Mouse (Mus musculus) limb, embryonic 13.5 days (tissue): ENCODE results near the gene B3galt6. TPM values are rescaled to one million over a fixed set of nuclear protein-coding genes. Genes with fewer than 3 reads are reported as not detected.

Experiments
- ATAC-seq: fragments of 200-750 bp; cut with Nextera tagmentation; 2 replicates; pipeline ENCODE4 v1.8.0; 2017; ENCODE audit warnings: low read depth, moderate number of reproducible peaks, moderate TSS enrichment; ENCODE audit not compliant: low FRiP score
- H3K27ac ChIP-seq: fragments of 300-500 bp; sonication (generic); 2 replicates; pipeline ENCODE4 v1.5.1; 2015; ENCODE audit warnings: inconsistent platforms, mild to moderate bottlenecking, moderate library complexity
- H3K27me3 ChIP-seq: fragments of 300-500 bp; sonication (generic); 2 replicates; pipeline ENCODE4 v1.6.1; 2015; ENCODE audit warnings: mild to moderate bottlenecking, inconsistent platforms
- H3K36me3 ChIP-seq: fragments of 300-500 bp; sonication (generic); 2 replicates; pipeline ENCODE4 v1.6.1; 2015; ENCODE audit warnings: inconsistent platforms, mild to moderate bottlenecking, moderate library complexity
- H3K4me1 ChIP-seq: fragments of 300-500 bp; sonication (generic); 2 replicates; pipeline ENCODE4 v1.6.1; 2015; ENCODE audit warnings: inconsistent platforms
- H3K4me2 ChIP-seq: fragments of 300-500 bp; sonication (generic); replicated peaks from 2 replicates; pipeline ENCODE4 v1.6.1; 2015; ENCODE audit warnings: inconsistent platforms, mild to moderate bottlenecking, moderate library complexity
- H3K4me3 ChIP-seq: fragments of 300-500 bp; sonication (generic); 2 replicates; pipeline ENCODE4 v1.5.1; 2015; ENCODE audit warnings: moderate library complexity, mild to moderate bottlenecking, inconsistent platforms
- H3K9ac ChIP-seq: fragments of 300-500 bp; sonication (generic); 2 replicates; pipeline ENCODE4 v1.6.1; 2015; ENCODE audit warnings: mild to moderate bottlenecking, inconsistent platforms
- H3K9me3 ChIP-seq: fragments of 300-500 bp; sonication (generic); 2 replicates; pipeline ENCODE4 v1.6.1; 2016; ENCODE audit warnings: inconsistent platforms
- WGBS: fragments of 180-500 bp; shearing (Covaris S2); methylation state at CpG from one replicate; pipeline ENCODE4 v1.1.7; 2015; 5-methylcytosine and 5-hydroxymethylcytosine counted together
- polyA plus RNA-seq: library from polyadenylated mRNA; unstranded; fragments of >200 nt; fragmentation: Nextera tagmentation; extraction: Ambion mirVana; gene quantifications from 2 replicates; pipeline ENCODE4 v1.2.1, GENCODE M21; 2015

Gene B3galt6
- polyA plus RNA-seq, 1 experiment from 2014 or later: 17.3 TPM

DNA sequence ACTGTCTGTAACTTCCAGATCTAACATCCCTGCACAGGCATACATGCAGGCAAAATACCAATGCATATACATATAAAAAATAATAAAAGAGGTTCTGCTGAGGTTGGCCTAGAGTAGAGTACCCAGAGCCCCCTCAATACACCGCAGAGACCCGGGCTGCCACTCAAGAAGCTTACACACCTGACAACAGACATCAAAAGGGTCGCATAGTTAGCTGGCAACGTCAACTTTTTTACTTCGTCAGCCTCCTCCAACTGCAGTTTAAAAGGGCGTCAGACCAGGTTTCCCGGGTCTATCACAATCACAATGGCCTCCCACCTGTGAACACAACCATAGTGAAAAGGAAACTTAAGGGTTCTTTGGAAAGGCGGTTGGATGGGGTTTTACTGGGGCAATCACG, 31.1 kb upstream of the B3galt6 start:
- WGBS: 78% methylated on average over 9 of the region's 9 CpGs
- no peak overlapping the region for H3K9ac ChIP-seq

DNA sequence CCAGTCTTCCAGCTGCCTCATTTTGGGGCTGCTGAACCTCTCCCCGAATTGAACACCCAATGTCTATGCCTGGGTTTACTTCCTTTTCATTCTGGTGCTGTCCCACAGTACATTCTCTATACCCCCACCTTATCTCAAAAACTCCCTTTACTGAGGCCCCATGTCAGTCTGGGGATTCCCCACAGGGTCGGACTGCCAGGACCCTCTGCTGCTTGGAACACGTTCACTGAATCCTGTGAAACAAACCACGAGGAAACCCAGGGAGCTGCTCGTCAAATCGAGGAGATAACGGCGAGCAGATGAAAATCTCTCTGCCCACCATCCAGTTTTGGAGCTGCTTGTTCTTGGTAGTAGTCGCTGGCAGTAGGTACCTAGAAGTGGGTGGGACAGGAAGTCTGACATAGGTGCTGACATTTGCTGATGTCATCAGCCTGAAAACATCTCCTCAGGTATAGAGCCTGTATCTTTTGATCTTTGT, 29.5 kb upstream of the B3galt6 start:
- Histone ChIP-seq H3K9me3 (no peaks in the 10 kb centered on the region), H3K4me1 (peaks cover 8% of the 10 kb centered on the region), H3K27me3 (no peaks in the 10 kb centered on the region), H3K4me3 (no peak overlapping the region), H3K27ac (no peak overlapping the region), H3K36me3 (peaks cover 33% of the 10 kb centered on the region), H3K4me2 (no peak overlapping the region), H3K9ac (no peak overlapping the region)
- no peak for ATAC-seq
- 63% methylated on average over 9 of the region's 9 CpGs for whole genome bisulfite sequencing

More for the DNA sequence above, 31.1 kb upstream of the B3galt6 start:
- peaks cover 48% of the 10 kb centered on the region for H3K36me3 ChIP-seq
- no peak overlapping the region for H3K4me2 ChIP-seq
- H3K27me3 ChIP-seq: no peaks in the 10 kb centered on the region
- no peaks in the 10 kb centered on the region for H3K9me3 ChIP-seq
- H3K4me1 ChIP-seq: peaks cover 8% of the 10 kb centered on the region
- H3K4me3 ChIP-seq: no peak overlapping the region
- H3K27ac ChIP-seq: no peak overlapping the region
- ATAC-seq: no peak

DNA sequence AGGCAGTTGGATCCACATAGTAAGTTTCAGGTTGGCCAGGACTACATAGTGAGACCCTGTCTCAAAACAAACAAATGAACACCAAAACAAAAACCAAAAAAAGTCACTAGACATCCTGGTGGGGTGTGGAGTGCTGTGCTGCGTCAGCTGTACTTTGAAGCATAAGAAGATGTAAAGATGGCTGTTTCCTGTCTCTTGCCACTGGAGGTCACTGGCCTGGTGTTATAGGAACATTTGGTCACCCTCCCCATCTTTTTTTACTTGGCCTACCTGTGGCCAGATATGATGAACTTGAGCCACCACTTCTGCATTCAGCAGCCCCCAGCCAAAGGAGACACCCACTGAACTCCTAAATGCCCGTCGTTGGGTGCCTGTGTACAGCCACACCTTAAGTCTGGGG, 28.9 kb upstream of the B3galt6 start:
- WGBS: 72% methylated on average over 3 of the region's 3 CpGs
- no peak for ATAC-seq

DNA sequence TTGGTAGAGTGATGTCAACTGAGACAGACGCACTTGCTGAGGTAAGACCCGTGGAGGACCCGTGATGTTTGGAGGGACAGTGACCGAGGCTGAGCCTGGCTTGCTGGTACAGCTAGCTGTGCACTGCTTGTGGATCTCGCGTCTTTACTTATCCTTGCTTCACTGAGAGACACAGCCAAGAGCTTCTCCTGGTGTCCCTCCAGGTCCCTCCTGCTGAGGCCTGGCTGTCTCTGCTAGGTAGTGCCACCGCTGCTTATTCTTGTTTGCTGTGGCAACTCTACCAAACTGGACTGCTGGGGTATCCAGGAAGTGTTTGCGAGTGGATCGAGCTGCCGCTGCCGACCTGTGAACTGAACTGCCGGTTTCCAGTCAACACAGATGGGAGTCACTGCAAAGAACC, 27.3 kb upstream of the B3galt6 start:
- H3K36me3 ChIP-seq: peaks cover 24% of the 10 kb centered on the region
- no peaks in the 10 kb centered on the region for H3K9me3 ChIP-seq
- no peak for ATAC-seq
- no peak overlapping the region for H3K27ac ChIP-seq
- WGBS: 88% methylated on average over 12 of the region's 12 CpGs
- no peak overlapping the region for H3K4me3 ChIP-seq
- no peak overlapping the region for H3K9ac ChIP-seq
- no peak overlapping the region for H3K4me2 ChIP-seq
- no peaks in the 10 kb centered on the region for H3K4me1 ChIP-seq
- no peaks in the 10 kb centered on the region for H3K27me3 ChIP-seq

More for the DNA sequence above, 28.9 kb upstream of the B3galt6 start:
- peaks cover 8% of the 10 kb centered on the region for H3K4me1 ChIP-seq
- no peaks in the 10 kb centered on the region for H3K27me3 ChIP-seq
- no peak overlapping the region for H3K9ac ChIP-seq
- H3K9me3 ChIP-seq: no peaks in the 10 kb centered on the region
- no peak overlapping the region for H3K4me3 ChIP-seq
- peaks cover 30% of the 10 kb centered on the region for H3K36me3 ChIP-seq
- no peak overlapping the region for H3K4me2 ChIP-seq
- H3K27ac ChIP-seq: no peak overlapping the region

DNA sequence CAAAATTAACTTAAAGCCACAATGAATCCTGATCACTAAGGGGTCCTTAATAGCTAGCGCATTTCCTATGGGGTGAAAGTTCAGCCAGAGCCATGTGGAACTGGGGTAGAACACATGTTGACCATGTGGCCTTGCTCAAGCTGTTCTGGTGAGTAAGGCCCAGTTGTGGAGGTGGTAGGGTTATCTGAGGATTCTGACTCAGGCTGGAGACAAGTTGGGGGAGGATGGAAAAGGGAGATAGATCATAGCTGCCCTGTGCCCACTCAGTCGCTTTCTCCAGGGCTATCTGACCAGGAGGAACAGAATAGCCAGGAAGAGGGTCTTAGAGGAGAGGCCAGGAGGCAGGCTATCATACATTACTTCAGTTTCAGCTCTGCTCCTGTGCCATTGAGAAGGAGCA, 22.0 kb upstream of the B3galt6 start:
- no peaks in the 10 kb centered on the region for H3K9me3 ChIP-seq
- no peak overlapping the region for H3K4me2 ChIP-seq
- H3K4me3 ChIP-seq: no peak overlapping the region
- H3K27me3 ChIP-seq: no peaks in the 10 kb centered on the region
- WGBS: 78% methylated on average over 2 of the region's 2 CpGs
- no peaks in the 10 kb centered on the region for H3K4me1 ChIP-seq
- no peak overlapping the region for H3K27ac ChIP-seq
- no peak overlapping the region for H3K9ac ChIP-seq
- no peak for ATAC-seq
- peaks cover 54% of the 10 kb centered on the region for H3K36me3 ChIP-seq

DNA sequence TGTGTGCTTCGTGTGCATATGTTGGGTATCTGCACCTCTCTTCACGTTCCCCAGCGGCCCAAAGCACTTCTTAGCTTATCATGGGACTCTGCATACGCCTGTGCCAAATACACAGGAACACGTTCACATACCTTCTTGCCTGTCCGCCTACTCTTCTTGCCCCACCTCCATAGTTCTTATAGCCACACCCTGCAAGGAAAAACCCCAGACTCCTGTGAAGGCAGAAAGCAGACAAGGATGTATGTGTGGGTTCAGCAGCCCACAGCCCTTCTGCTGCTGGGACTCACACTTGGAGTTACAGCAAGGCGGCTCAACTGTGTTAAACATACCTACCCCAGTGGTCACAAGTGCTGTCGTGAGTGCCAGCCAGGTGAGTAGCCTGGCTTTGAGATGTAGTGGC, 21.2 kb upstream of the B3galt6 start, which contains the start of gene Tnfrsf4:
TSS of gene Tnfrsf4 (plus strand) at position 207 of the 400 bp plus-strand sequence.
- Histone ChIP-seq H3K36me3 (peaks cover 61% of the 10 kb centered on the region), H3K4me3 (no peak within 1 kb of the TSS), H3K9me3 (no peaks in the 10 kb centered on the region), H3K4me1 (no peaks in the 10 kb centered on the region), H3K9ac (no peak within 1 kb of the TSS), H3K27ac (no peak within 1 kb of the TSS), H3K27me3 (no peaks in the 10 kb centered on the region), H3K4me2 (no peak within 1 kb of the TSS)
- 86% methylated on average over 8 of the region's 8 CpGs for WGBS
- ATAC-seq: no peak

DNA sequence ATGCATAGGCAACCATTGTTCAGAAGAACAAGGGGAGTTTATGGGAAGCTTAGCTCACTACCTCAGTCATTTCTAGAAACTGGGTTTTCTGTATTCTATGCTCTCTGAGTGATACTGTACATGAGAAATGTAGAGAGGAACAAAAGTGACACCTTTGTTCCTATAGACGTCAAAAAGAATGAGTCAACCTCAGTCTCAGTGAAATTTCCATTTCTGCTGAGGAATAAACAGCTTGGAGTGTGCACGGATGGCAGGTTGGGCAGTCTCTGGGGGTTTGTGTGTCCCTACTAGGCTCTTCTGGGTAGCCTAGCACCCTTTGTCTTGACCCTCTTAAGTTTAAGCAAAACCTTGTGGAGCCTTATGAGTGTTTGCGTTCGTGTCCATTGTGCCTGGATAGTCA, 15.9 kb upstream of the B3galt6 start:
- no peak overlapping the region for H3K9ac ChIP-seq

DNA sequence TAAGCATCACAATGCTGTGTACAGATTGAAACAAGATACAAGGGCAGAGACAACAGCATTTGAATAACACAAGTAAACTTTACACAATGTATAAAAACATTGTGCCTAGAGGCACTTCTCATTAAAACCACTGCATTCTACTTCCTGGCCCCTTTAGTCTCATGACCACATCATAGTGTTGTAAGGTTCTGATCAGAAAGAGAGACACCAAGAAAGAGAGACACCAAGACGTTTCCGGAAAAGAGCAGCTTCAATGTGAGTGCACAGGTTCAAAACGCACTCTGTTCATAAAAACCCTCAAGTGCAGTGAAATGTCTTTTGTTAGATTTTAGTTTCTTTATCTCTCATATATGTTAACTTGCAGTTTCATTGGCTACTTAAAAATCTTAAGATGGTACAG, 11.7 kb upstream of the B3galt6 start:
- H3K9me3 ChIP-seq: no peaks in the 10 kb centered on the region
- no peak overlapping the region for H3K27ac ChIP-seq
- no peaks in the 10 kb centered on the region for H3K4me1 ChIP-seq
- H3K4me2 ChIP-seq: no peak overlapping the region
- ATAC-seq: no peak
- no peak overlapping the region for H3K4me3 ChIP-seq
- no peaks in the 10 kb centered on the region for H3K27me3 ChIP-seq
- WGBS: 92% methylated on average over 3 of the region's 3 CpGs
- H3K9ac ChIP-seq: no peak overlapping the region
- peaks cover 94% of the 10 kb centered on the region for H3K36me3 ChIP-seq

More for the DNA sequence above, 15.9 kb upstream of the B3galt6 start:
- Histone ChIP-seq H3K4me3 (no peak overlapping the region), H3K9me3 (no peaks in the 10 kb centered on the region), H3K27me3 (no peaks in the 10 kb centered on the region), H3K27ac (no peak overlapping the region), H3K4me1 (no peaks in the 10 kb centered on the region), H3K36me3 (peaks cover 94% of the 10 kb centered on the region), H3K4me2 (no peak overlapping the region)
- 93% methylated on average over 4 of the region's 4 CpGs for WGBS
- ATAC-seq: no peak

DNA sequence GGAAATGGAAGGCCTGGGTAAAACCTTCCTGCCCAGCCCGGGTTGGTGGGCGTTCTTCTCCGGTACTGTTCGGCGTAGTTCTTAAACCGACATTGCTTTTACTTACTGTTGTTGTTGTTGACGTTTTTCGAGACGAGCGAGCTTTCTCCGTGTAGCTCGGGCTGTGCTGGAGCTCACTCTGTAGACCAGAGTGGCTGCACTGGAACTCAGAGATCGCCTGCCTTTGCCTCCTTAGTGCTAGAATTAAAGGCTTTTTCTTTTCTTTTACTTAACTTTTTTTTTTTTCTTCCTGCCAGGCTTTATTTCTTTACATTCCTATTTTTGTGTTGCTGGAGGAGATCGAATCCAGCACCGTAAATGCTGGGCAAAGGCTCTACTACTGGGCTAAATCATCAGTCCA, 1.2 kb upstream of the B3galt6 start:
- no peaks in the 10 kb centered on the region for H3K27me3 ChIP-seq
- H3K9ac ChIP-seq: peak overlapping the region; percentile 89
- 5% methylated on average over 15 of the region's 15 CpGs for WGBS
- H3K4me1 ChIP-seq: peaks cover 27% of the 10 kb centered on the region
- H3K4me2 ChIP-seq: peak overlapping the region; percentile 80
- H3K36me3 ChIP-seq: peaks cover 42% of the 10 kb centered on the region
- peak overlapping the region; percentile 84 for H3K4me3 ChIP-seq
- H3K27ac ChIP-seq: peak overlapping the region; percentile 86
- no peak for ATAC-seq
- H3K9me3 ChIP-seq: no peaks in the 10 kb centered on the region

DNA sequence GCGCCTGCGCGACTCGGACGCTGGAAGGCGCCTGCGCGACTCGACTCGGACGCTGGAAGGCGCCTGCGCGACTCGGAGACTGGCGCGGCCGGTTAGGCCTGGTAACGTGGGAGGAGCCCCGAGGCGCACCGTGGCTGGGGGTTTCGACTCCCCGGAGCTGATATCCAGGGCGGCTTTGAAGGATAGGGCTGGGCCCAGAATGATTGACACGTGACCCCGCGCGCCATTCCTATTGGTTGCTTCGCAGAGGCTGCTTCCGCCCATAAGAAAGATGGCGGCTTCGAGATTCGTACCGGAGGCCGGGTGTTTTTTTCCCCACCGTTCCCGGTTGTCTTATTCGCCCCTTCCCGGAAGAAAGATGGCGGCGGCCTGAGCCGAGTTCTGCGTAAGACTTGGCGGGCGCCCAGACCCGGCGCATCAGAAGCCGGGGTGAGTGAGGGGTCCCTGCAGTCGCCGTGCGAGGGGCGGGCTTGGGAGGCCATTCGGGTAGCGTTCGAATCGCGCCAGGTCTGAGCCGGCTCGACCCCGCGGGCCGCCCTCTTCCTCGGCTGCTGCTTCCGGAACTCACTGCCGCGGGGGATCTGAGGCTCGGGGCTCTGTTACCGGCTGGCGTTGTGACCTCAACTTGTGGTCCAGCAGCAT, 578 bp upstream of the B3galt6 start:
- H3K4me2 ChIP-seq: peak overlapping the region; percentile 80
- H3K4me3 ChIP-seq: peak overlapping the region; percentile 84
- no peaks in the 10 kb centered on the region for H3K27me3 ChIP-seq
- peaks cover 36% of the 10 kb centered on the region for H3K36me3 ChIP-seq
- no peaks in the 10 kb centered on the region for H3K9me3 ChIP-seq
- H3K4me1 ChIP-seq: peaks cover 27% of the 10 kb centered on the region
- ATAC-seq: peak; percentile 89
- peak overlapping the region; percentile 86 for H3K27ac ChIP-seq
- under 1% methylated on average over 70 of the region's 70 CpGs for WGBS
- H3K9ac ChIP-seq: peak overlapping the region; percentile 89

DNA sequence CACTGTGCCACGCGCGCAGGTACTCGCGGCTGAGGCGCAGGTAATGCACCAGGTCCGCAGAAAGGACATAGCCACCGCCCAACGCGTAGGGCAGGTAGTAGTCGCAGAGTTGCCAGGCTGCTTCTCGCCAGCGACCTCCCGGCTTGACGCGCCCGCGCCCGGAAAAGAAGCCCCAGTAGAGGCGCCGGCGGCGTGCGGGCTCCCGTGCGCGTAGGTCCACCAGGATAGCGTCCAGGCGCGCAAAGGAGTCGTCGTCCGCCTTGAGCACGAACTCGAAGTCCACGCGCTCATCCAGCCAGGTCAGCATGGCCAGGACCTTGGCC, 580 bp downstream of the B3galt6 start:
- Histone ChIP-seq H3K9ac (peak overlapping the region; percentile 83), H3K27me3 (no peaks in the 10 kb centered on the region), H3K4me3 (peak overlapping the region; percentile 84), H3K36me3 (peaks cover 25% of the 10 kb centered on the region), H3K27ac (peak overlapping the region; percentile 94), H3K4me1 (peaks cover 27% of the 10 kb centered on the region), H3K4me2 (peak overlapping the region; percentile 98), H3K9me3 (no peaks in the 10 kb centered on the region)
- ATAC-seq: no peak
- 22% methylated on average over 37 of the region's 37 CpGs for WGBS

DNA sequence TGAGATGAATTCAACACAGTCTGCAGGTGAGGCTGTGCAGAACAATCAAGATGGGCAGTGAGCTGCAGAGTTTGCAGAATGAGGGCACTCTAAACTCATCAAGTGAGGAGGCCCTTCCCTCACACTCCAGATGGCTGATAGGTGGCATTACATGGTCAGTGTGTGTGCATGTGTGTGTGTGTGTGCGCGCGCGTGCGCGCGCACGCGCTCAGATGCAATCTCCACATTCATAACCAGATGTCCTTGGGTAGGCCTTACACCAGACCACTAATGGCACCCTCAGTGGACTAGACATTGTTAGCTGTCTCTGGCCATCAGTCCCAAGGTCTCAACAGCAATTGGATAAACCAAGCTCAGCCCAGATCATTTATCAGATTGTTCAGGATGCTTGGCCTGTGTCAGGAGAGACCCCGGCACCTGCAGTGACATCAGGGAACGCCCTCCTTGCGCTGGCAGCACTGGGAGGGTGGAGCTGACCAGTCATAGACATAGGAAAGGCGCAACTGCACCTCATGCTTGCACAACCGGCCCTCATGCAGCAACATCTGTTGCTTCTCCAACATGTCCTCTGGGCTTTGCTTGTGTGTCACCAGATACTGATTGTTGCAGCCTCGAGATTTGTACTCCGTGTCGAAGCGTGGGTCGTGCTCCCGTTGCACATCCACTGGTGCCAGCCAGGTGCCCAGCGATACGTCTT, 1.1 kb downstream of the B3galt6 start:
- peak overlapping the region; percentile 94; the same call in 1 of the 2 replicates for H3K27ac ChIP-seq

More for the DNA sequence above, 1.1 kb downstream of the B3galt6 start:
- no peaks in the 10 kb centered on the region for H3K9me3 ChIP-seq
- ATAC-seq: no peak
- H3K4me1 ChIP-seq: peaks cover 27% of the 10 kb centered on the region
- H3K9ac ChIP-seq: peak overlapping the region; percentile 83
- H3K4me2 ChIP-seq: peak overlapping the region; percentile 98
- WGBS: 88% methylated on average over 22 of the region's 22 CpGs
- peaks cover 20% of the 10 kb centered on the region for H3K36me3 ChIP-seq
- no peaks in the 10 kb centered on the region for H3K27me3 ChIP-seq
- peak overlapping the region; percentile 84 for H3K4me3 ChIP-seq
